Mouse (Mus musculus): ENCODE results near the gene Kdm2b. TPM values are rescaled to one million over a fixed set of nuclear protein-coding genes. Genes with fewer than 3 reads are reported as not detected.
"Not testable (repeated sequence)": the region's sequence is repeated elsewhere in the genome, so short reads cannot be mapped to it uniquely, and the experiment has no call there.

The Kdm2b gene
- polyA plus RNA-seq, 1 experiment from 2014 or later, result 108 TPM

GRCm38 (mm10) chr5:122988021-122988751, 1.4 kb downstream of the Kdm2b start:
- no peaks in the 10 kb centered on the region for H3K9me3 ChIP-seq (replicated peaks)
- peak overlapping the region; percentile 64 for H3K4me3 ChIP-seq
- peak overlapping the region; percentile 92 for H3K4me2 ChIP-seq
- peaks cover 8% of the 10 kb centered on the region; the same call in 1 of the 2 replicates for H3K36me3 ChIP-seq (ENCODE audit: poor library complexity, severe bottlenecking)
- 1% methylated on average over 32 of the region's 41 CpGs for WGBS
- ATAC-seq, result peak; percentile 36; the same call in 1 of the 2 replicates
- H3K27me3 ChIP-seq, result no peaks in the 10 kb centered on the region
- H3K27ac ChIP-seq, result peak overlapping the region; percentile 90
- H3K9ac ChIP-seq, result peak overlapping the region; percentile 85
- H3K4me1 ChIP-seq, result peaks cover 68% of the 10 kb centered on the region

- no peaks in the 10 kb centered on the region for H3K9me3 ChIP-seq (replicated peaks)
- ATAC-seq, result peak; percentile 39; the same call in 1 of the 2 replicates
- peak overlapping the region; percentile 92 for H3K4me2 ChIP-seq
- H3K4me1 ChIP-seq, result peaks cover 67% of the 10 kb centered on the region
- peak overlapping the region; percentile 64 for H3K4me3 ChIP-seq
- H3K36me3 ChIP-seq (ENCODE audit: poor library complexity, severe bottlenecking), result peaks cover 10% of the 10 kb centered on the region
- peak overlapping the region; percentile 90; the same call in 1 of the 2 replicates for H3K27ac ChIP-seq
- no peaks in the 10 kb centered on the region for H3K27me3 ChIP-seq
- peak overlapping the region; percentile 85 for H3K9ac ChIP-seq
- 2% methylated on average over 39 of the region's 39 CpGs for WGBS
Observed at GRCm38 (mm10) chr5:122987211-122988020, 2.2 kb downstream of the Kdm2b start.

- peak overlapping the region; percentile 17; the same call in 1 of the 2 replicates for H3K4me3 ChIP-seq
- ATAC-seq, result no peak
- WGBS, result 23% methylated on average over 8 of the region's 8 CpGs
Observed at GRCm38 (mm10) chr5:122986091-122986493, 3.5 kb downstream of the Kdm2b start.

GRCm38 (mm10) chr5:122985276-122985675, 4.3 kb downstream of the Kdm2b start:
- Histone ChIP-seq H3K4me2 (peak overlapping the region; percentile 92), H3K4me1 (peaks cover 47% of the 10 kb centered on the region), H3K9me3 (replicated peaks) (no peaks in the 10 kb centered on the region), H3K9ac (peak overlapping the region; percentile 41), H3K36me3 (ENCODE audit: poor library complexity, severe bottlenecking) (peaks cover 22% of the 10 kb centered on the region), H3K27ac (no peak overlapping the region), H3K4me3 (peak overlapping the region; percentile 17; the same call in 1 of the 2 replicates), H3K27me3 (no peaks in the 10 kb centered on the region)
- ATAC-seq, result no peak
- 37% methylated on average over 3 of the region's 3 CpGs for WGBS

More at GRCm38 (mm10) chr5:122986091-122986493, 3.5 kb downstream of the Kdm2b start:
- H3K4me2 ChIP-seq, result peak overlapping the region; percentile 92
- peaks cover 55% of the 10 kb centered on the region for H3K4me1 ChIP-seq
- H3K27me3 ChIP-seq, result no peaks in the 10 kb centered on the region
- no peak overlapping the region for H3K27ac ChIP-seq
- H3K9me3 ChIP-seq (replicated peaks), result no peaks in the 10 kb centered on the region
- peaks cover 20% of the 10 kb centered on the region for H3K36me3 ChIP-seq (ENCODE audit: poor library complexity, severe bottlenecking)
- peak overlapping the region; percentile 41; the same call in 1 of the 2 replicates for H3K9ac ChIP-seq

GRCm38 (mm10) chr5:122984483-122984882, 5.1 kb downstream of the Kdm2b start:
- no peak for ATAC-seq
- no peak overlapping the region for H3K27ac ChIP-seq
- peaks cover 23% of the 10 kb centered on the region for H3K36me3 ChIP-seq (ENCODE audit: poor library complexity, severe bottlenecking)
- WGBS, result 82% methylated on average over 5 of the region's 5 CpGs
- H3K9me3 ChIP-seq (replicated peaks), result no peaks in the 10 kb centered on the region
- H3K9ac ChIP-seq, result no peak overlapping the region
- H3K4me1 ChIP-seq, result peaks cover 39% of the 10 kb centered on the region
- H3K27me3 ChIP-seq, result no peaks in the 10 kb centered on the region
- no peak overlapping the region for H3K4me3 ChIP-seq
- peak overlapping the region; percentile 92; the same call in 1 of the 2 replicates for H3K4me2 ChIP-seq

- ATAC-seq, result no peak
- 93% methylated on average over 8 of the region's 8 CpGs for WGBS
- H3K4me3 ChIP-seq, result no peak overlapping the region
Observed at GRCm38 (mm10) chr5:122978970-122979369, 10.7 kb downstream of the Kdm2b start.

GRCm38 (mm10) chr5:122974701-122975100, 14.9 kb downstream of the Kdm2b start:
- H3K4me3 ChIP-seq; H3K4me2 ChIP-seq; H3K27ac ChIP-seq; ATAC-seq; H3K9ac ChIP-seq; H3K27me3 ChIP-seq; H3K36me3 ChIP-seq (ENCODE audit: poor library complexity, severe bottlenecking); H3K9me3 ChIP-seq (replicated peaks): not testable (repeated sequence)
- 89% methylated on average over 4 of the region's 4 CpGs for WGBS
- H3K4me1 ChIP-seq, result 0 out of 2 replicates have a peak, but pooled peaks cover 11% of the 10 kb centered on the region

More at GRCm38 (mm10) chr5:122978970-122979369, 10.7 kb downstream of the Kdm2b start:
- H3K9ac ChIP-seq, result no peak overlapping the region
- no peak overlapping the region for H3K4me2 ChIP-seq
- no peaks in the 10 kb centered on the region for H3K27me3 ChIP-seq
- H3K9me3 ChIP-seq (replicated peaks), result no peaks in the 10 kb centered on the region
- H3K4me1 ChIP-seq, result no peaks in the 10 kb centered on the region
- H3K36me3 ChIP-seq (ENCODE audit: poor library complexity, severe bottlenecking), result peaks cover 29% of the 10 kb centered on the region
- no peak overlapping the region for H3K27ac ChIP-seq

- H3K27ac ChIP-seq, result peak overlapping the region; percentile 88
Observed at GRCm38 (mm10) chr5:122972116-122972515, 17.5 kb downstream of the Kdm2b start.

GRCm38 (mm10) chr5:122971438-122971837, 18.2 kb downstream of the Kdm2b start:
- Histone ChIP-seq H3K27ac (peak overlapping the region; percentile 88), H3K4me1 (0 out of 2 replicates have a peak, but pooled peaks cover 11% of the 10 kb centered on the region), H3K4me2 (no peak overlapping the region), H3K9me3 (replicated peaks) (no peaks in the 10 kb centered on the region), H3K4me3 (no peak overlapping the region), H3K9ac (no peak overlapping the region), H3K27me3 (no peaks in the 10 kb centered on the region), H3K36me3 (ENCODE audit: poor library complexity, severe bottlenecking) (peaks cover 9% of the 10 kb centered on the region; the same call in 1 of the 2 replicates)
- 91% methylated on average over 4 of the region's 4 CpGs for WGBS
- no peak for ATAC-seq

More at GRCm38 (mm10) chr5:122972116-122972515, 17.5 kb downstream of the Kdm2b start:
- H3K4me3 ChIP-seq, result no peak overlapping the region
- no peak overlapping the region for H3K9ac ChIP-seq
- 50% methylated on average over 9 of the region's 9 CpGs for whole genome bisulfite sequencing
- 0 out of 2 replicates have a peak, but pooled peaks have one; percentile 50 for ATAC-seq
- no peak overlapping the region for H3K4me2 ChIP-seq
- 0 out of 2 replicates have a peak, but pooled peaks cover 11% of the 10 kb centered on the region for H3K4me1 ChIP-seq
- peaks cover 9% of the 10 kb centered on the region; the same call in 1 of the 2 replicates for H3K36me3 ChIP-seq (ENCODE audit: poor library complexity, severe bottlenecking)
- no peaks in the 10 kb centered on the region for H3K9me3 ChIP-seq (replicated peaks)
- H3K27me3 ChIP-seq, result no peaks in the 10 kb centered on the region

GRCm38 (mm10) chr5:122970056-122970455, 19.6 kb downstream of the Kdm2b start:
- Histone ChIP-seq H3K9me3 (replicated peaks) (no peaks in the 10 kb centered on the region), H3K4me2 (no peak overlapping the region), H3K27me3 (no peaks in the 10 kb centered on the region), H3K9ac (no peak overlapping the region), H3K4me3 (no peak overlapping the region), H3K4me1 (0 out of 2 replicates have a peak, but pooled peaks cover 11% of the 10 kb centered on the region), H3K36me3 (ENCODE audit: poor library complexity, severe bottlenecking) (no peaks in the 10 kb centered on the region), H3K27ac (no peak overlapping the region)
- no peak for ATAC-seq
- 91% methylated on average over 5 of the region's 5 CpGs for WGBS

- 28% methylated on average over 4 of the region's 4 CpGs for WGBS
- Histone ChIP-seq H3K9me3 (replicated peaks) (no peaks in the 10 kb centered on the region), H3K9ac (no peak overlapping the region), H3K27ac (no peak overlapping the region), H3K36me3 (ENCODE audit: poor library complexity, severe bottlenecking) (no peaks in the 10 kb centered on the region), H3K4me2 (no peak overlapping the region), H3K4me3 (no peak overlapping the region), H3K27me3 (no peaks in the 10 kb centered on the region), H3K4me1 (0 out of 2 replicates have a peak, but pooled peaks cover 7% of the 10 kb centered on the region)
- ATAC-seq, result no peak
Observed at GRCm38 (mm10) chr5:122968322-122968721, 21.3 kb downstream of the Kdm2b start.
